Mouse (Mus musculus) midbrain, embryonic 15.5 days (tissue): ENCODE data around the gene Srbd1. TPM values are rescaled to one million over a fixed set of nuclear protein-coding genes. Genes with fewer than 3 reads are reported as not detected.

Experiments
- ATAC-seq: fragments of 200-750 bp; cut with Nextera tagmentation; replicated peaks from 2 replicates; pipeline ENCODE4 v1.8.0; 2017; ENCODE audit warnings: moderate TSS enrichment
- H3K27ac ChIP-seq: fragments of 300-500 bp; sonication (generic); 2 replicates; pipeline ENCODE4 v1.5.1; 2015; ENCODE audit warnings: mild to moderate bottlenecking, inconsistent platforms
- H3K27me3 ChIP-seq: fragments of 300-500 bp; sonication (generic); replicated peaks from 2 replicates; pipeline ENCODE4 v1.6.1; 2015; ENCODE audit warnings: inconsistent platforms
- H3K36me3 ChIP-seq: fragments of 300-500 bp; sonication (generic); replicated peaks from 2 replicates; pipeline ENCODE4 v1.6.1; 2015; ENCODE audit warnings: inconsistent platforms
- H3K4me1 ChIP-seq: fragments of 300-500 bp; sonication (generic); 2 replicates; pipeline ENCODE4 v1.6.1; 2015; ENCODE audit warnings: inconsistent platforms
- H3K4me2 ChIP-seq: fragments of 300-500 bp; sonication (generic); 2 replicates; pipeline ENCODE4 v1.6.1; 2015; ENCODE audit warnings: inconsistent platforms, mild to moderate bottlenecking, moderate library complexity
- H3K4me3 ChIP-seq: fragments of 300-500 bp; sonication (generic); 2 replicates; pipeline ENCODE4 v1.5.1; 2015; ENCODE audit warnings: mild to moderate bottlenecking, inconsistent platforms
- H3K9ac ChIP-seq: fragments of 300-500 bp; sonication (generic); 2 replicates; pipeline ENCODE4 v1.6.1; 2015; ENCODE audit warnings: mild to moderate bottlenecking, inconsistent platforms
- H3K9me3 ChIP-seq: fragments of 300-500 bp; sonication (generic); 2 replicates; pipeline ENCODE4 v1.6.1; 2016; ENCODE audit warnings: inconsistent platforms
- WGBS: fragments of 180-500 bp; shearing (Covaris S2); methylation state at CpG from one replicate; pipeline ENCODE4 v1.1.7; 2015; ENCODE audit warnings: mixed read lengths; 5-methylcytosine and 5-hydroxymethylcytosine counted together
- polyA plus RNA-seq: library from polyadenylated mRNA; unstranded; fragments of >200 nt; fragmentation: Nextera tagmentation; extraction: Ambion mirVana; gene quantifications from 2 replicates; pipeline ENCODE4 v1.2.1, GENCODE M21; 2015

The Srbd1 gene
- polyA plus RNA-seq, 1 experiment from 2014 or later = 14.8 TPM

- no peak overlapping the region for H3K4me2 ChIP-seq
- no peak overlapping the region for H3K9ac ChIP-seq
- H3K27ac ChIP-seq = no peak overlapping the region
- 91% methylated on average over 4 of the region's 4 CpGs for WGBS
- H3K4me1 ChIP-seq = no peaks in the 10 kb centered on the region
- H3K36me3 ChIP-seq = peaks cover 6% of the 10 kb centered on the region; the same call in 1 of the 2 replicates
- ATAC-seq = no peak
- H3K9me3 ChIP-seq = peaks cover 9% of the 10 kb centered on the region
- H3K4me3 ChIP-seq = no peak overlapping the region
- H3K27me3 ChIP-seq = no peaks in the 10 kb centered on the region
These were observed 149.9 kb downstream of the Srbd1 start for GRCm38 (mm10) chr17:85995086-85995485.

GRCm38 (mm10) chr17:85989058-85989769, 155.8 kb downstream of the Srbd1 start:
- 89% methylated on average over 12 of the region's 12 CpGs for WGBS
- Histone ChIP-seq H3K27me3 (no peaks in the 10 kb centered on the region), H3K4me1 (no peaks in the 10 kb centered on the region), H3K4me2 (no peak overlapping the region), H3K27ac (no peak overlapping the region), H3K4me3 (no peak overlapping the region), H3K9me3 (no peaks in the 10 kb centered on the region), H3K36me3 (no peaks in the 10 kb centered on the region), H3K9ac (no peak overlapping the region)
- no peak for ATAC-seq

GRCm38 (mm10) chr17:85987531-85987930, 157.4 kb downstream of the Srbd1 start:
- H3K9ac ChIP-seq = no peak overlapping the region
- no peak for ATAC-seq
- H3K27me3 ChIP-seq = no peaks in the 10 kb centered on the region
- 73% methylated on average over 4 of the region's 4 CpGs for WGBS
- H3K4me2 ChIP-seq = no peak overlapping the region
- no peaks in the 10 kb centered on the region for H3K36me3 ChIP-seq
- no peaks in the 10 kb centered on the region for H3K9me3 ChIP-seq
- H3K4me3 ChIP-seq = no peak overlapping the region
- H3K27ac ChIP-seq = no peak overlapping the region
- no peaks in the 10 kb centered on the region for H3K4me1 ChIP-seq

GRCm38 (mm10) chr17:85986624-85987023, 158.4 kb downstream of the Srbd1 start:
- Histone ChIP-seq H3K9me3 (no peaks in the 10 kb centered on the region), H3K36me3 (no peaks in the 10 kb centered on the region), H3K4me1 (no peaks in the 10 kb centered on the region), H3K9ac (no peak overlapping the region), H3K4me3 (no peak overlapping the region), H3K4me2 (no peak overlapping the region), H3K27me3 (no peaks in the 10 kb centered on the region), H3K27ac (no peak overlapping the region)
- WGBS = 88% methylated on average over 4 of the region's 4 CpGs
- ATAC-seq = no peak

GRCm38 (mm10) chr17:85986181-85986580, 158.8 kb downstream of the Srbd1 start:
- H3K9me3 ChIP-seq = no peaks in the 10 kb centered on the region
- no peaks in the 10 kb centered on the region for H3K27me3 ChIP-seq
- H3K4me3 ChIP-seq = no peak overlapping the region
- H3K36me3 ChIP-seq = no peaks in the 10 kb centered on the region
- H3K27ac ChIP-seq = no peak overlapping the region
- no peak overlapping the region for H3K4me2 ChIP-seq
- no peaks in the 10 kb centered on the region for H3K4me1 ChIP-seq
- ATAC-seq = no peak
- 88% methylated on average over 2 of the region's 2 CpGs for WGBS
- H3K9ac ChIP-seq = no peak overlapping the region

GRCm38 (mm10) chr17:85985131-85985530, 159.8 kb downstream of the Srbd1 start:
- Histone ChIP-seq H3K36me3 (no peaks in the 10 kb centered on the region), H3K4me1 (no peaks in the 10 kb centered on the region), H3K9ac (no peak overlapping the region), H3K27me3 (no peaks in the 10 kb centered on the region), H3K27ac (no peak overlapping the region), H3K4me3 (no peak overlapping the region), H3K4me2 (no peak overlapping the region), H3K9me3 (no peaks in the 10 kb centered on the region)
- no peak for ATAC-seq
- WGBS = 97% methylated on average over 11 of the region's 11 CpGs

- Histone ChIP-seq H3K4me2 (no peak overlapping the region), H3K9ac (no peak overlapping the region), H3K36me3 (no peaks in the 10 kb centered on the region), H3K27me3 (no peaks in the 10 kb centered on the region), H3K4me1 (no peaks in the 10 kb centered on the region), H3K9me3 (no peaks in the 10 kb centered on the region), H3K4me3 (no peak overlapping the region), H3K27ac (no peak overlapping the region)
- 96% methylated on average over 4 of the region's 4 CpGs for WGBS
- ATAC-seq = no peak
These were observed 162.7 kb downstream of the Srbd1 start for GRCm38 (mm10) chr17:85982271-85982670.

- WGBS = 98% methylated on average over 3 of the region's 3 CpGs
- Histone ChIP-seq H3K4me1 (no peaks in the 10 kb centered on the region), H3K9me3 (no peaks in the 10 kb centered on the region), H3K4me3 (no peak overlapping the region), H3K27ac (no peak overlapping the region), H3K9ac (no peak overlapping the region), H3K36me3 (no peaks in the 10 kb centered on the region), H3K27me3 (no peaks in the 10 kb centered on the region), H3K4me2 (no peak overlapping the region)
- ATAC-seq = no peak
These were observed 163.1 kb downstream of the Srbd1 start for GRCm38 (mm10) chr17:85981869-85982268.

- H3K9ac ChIP-seq = no peak overlapping the region
- H3K4me3 ChIP-seq = no peak overlapping the region
- H3K36me3 ChIP-seq = no peaks in the 10 kb centered on the region
- no peak overlapping the region for H3K27ac ChIP-seq
- no peaks in the 10 kb centered on the region for H3K27me3 ChIP-seq
- no peaks in the 10 kb centered on the region for H3K9me3 ChIP-seq
- no peak overlapping the region for H3K4me2 ChIP-seq
- no peaks in the 10 kb centered on the region for H3K4me1 ChIP-seq
- WGBS = 74% methylated on average over 8 of the region's 8 CpGs
- no peak for ATAC-seq
These were observed 166.1 kb downstream of the Srbd1 start for GRCm38 (mm10) chr17:85978876-85979275.

- Histone ChIP-seq H3K4me3 (no peak overlapping the region), H3K36me3 (no peaks in the 10 kb centered on the region), H3K4me1 (no peaks in the 10 kb centered on the region), H3K9ac (no peak overlapping the region), H3K4me2 (no peak overlapping the region), H3K27me3 (no peaks in the 10 kb centered on the region), H3K27ac (no peak overlapping the region), H3K9me3 (no peaks in the 10 kb centered on the region)
- 75% methylated on average over 5 of the region's 5 CpGs for WGBS
- ATAC-seq = no peak
These were observed 169.9 kb downstream of the Srbd1 start for GRCm38 (mm10) chr17:85975077-85975476.

GRCm38 (mm10) chr17:85974591-85974990, 170.4 kb downstream of the Srbd1 start:
- 85% methylated on average over 8 of the region's 8 CpGs for WGBS
- ATAC-seq = no peak
- Histone ChIP-seq H3K9ac (no peak overlapping the region), H3K27ac (no peak overlapping the region), H3K4me1 (no peaks in the 10 kb centered on the region), H3K4me2 (no peak overlapping the region), H3K36me3 (no peaks in the 10 kb centered on the region), H3K9me3 (no peaks in the 10 kb centered on the region), H3K4me3 (no peak overlapping the region), H3K27me3 (no peaks in the 10 kb centered on the region)

- ATAC-seq = no peak
- H3K36me3 ChIP-seq = no peaks in the 10 kb centered on the region
- no peak overlapping the region for H3K9ac ChIP-seq
- no peaks in the 10 kb centered on the region for H3K4me1 ChIP-seq
- H3K9me3 ChIP-seq = no peaks in the 10 kb centered on the region
- no peak overlapping the region for H3K27ac ChIP-seq
- H3K27me3 ChIP-seq = no peaks in the 10 kb centered on the region
- WGBS = 55% methylated on average over 4 of the region's 4 CpGs
- no peak overlapping the region for H3K4me2 ChIP-seq
- H3K4me3 ChIP-seq = no peak overlapping the region
These were observed 173.9 kb downstream of the Srbd1 start for GRCm38 (mm10) chr17:85971120-85971519.

GRCm38 (mm10) chr17:85961653-85962052, 183.3 kb downstream of the Srbd1 start:
- Histone ChIP-seq H3K27me3 (no peaks in the 10 kb centered on the region), H3K36me3 (no peaks in the 10 kb centered on the region), H3K4me2 (no peak overlapping the region), H3K9me3 (no peaks in the 10 kb centered on the region), H3K27ac (no peak overlapping the region), H3K4me3 (no peak overlapping the region), H3K4me1 (peaks cover 3% of the 10 kb centered on the region; the same call in 1 of the 2 replicates), H3K9ac (no peak overlapping the region)
- no peak for ATAC-seq
- WGBS = 70% methylated on average over 6 of the region's 6 CpGs
